Mouse (Mus musculus) forebrain, embryonic 16.5 days (tissue): ENCODE data around the gene Loxl4. TPM values are rescaled to one million over a fixed set of nuclear protein-coding genes. Genes with fewer than 3 reads are reported as not detected.

Source experiments
- ATAC-seq: fragments of 200-750 bp; cut with Nextera tagmentation; 2 replicates; pipeline ENCODE4 v1.8.0; 2017; ENCODE audit warnings: mild to moderate bottlenecking, moderate library complexity
- H3K27ac ChIP-seq: fragments of 300-500 bp; sonication (generic); 2 replicates; pipeline ENCODE4 v1.5.1; 2014; ENCODE audit warnings: low read length, control low read depth
- H3K27me3 ChIP-seq: fragments of 300-500 bp; sonication (generic); replicated peaks from 2 replicates; pipeline ENCODE4 v1.6.1; 2014; ENCODE audit warnings: low read length; ENCODE audit not compliant: control insufficient read depth, insufficient read depth
- H3K36me3 ChIP-seq: fragments of 300-500 bp; sonication (generic); 2 replicates; pipeline ENCODE4 v1.6.1; 2014; ENCODE audit not compliant: control insufficient read depth, insufficient read depth
- H3K4me1 ChIP-seq: fragments of 300-500 bp; sonication (generic); replicated peaks from 2 replicates; pipeline ENCODE4 v1.6.1; 2014; ENCODE audit warnings: low read length; ENCODE audit not compliant: control insufficient read depth, insufficient read depth
- H3K4me2 ChIP-seq: fragments of 300-500 bp; sonication (generic); 2 replicates; pipeline ENCODE4 v1.6.1; 2014; ENCODE audit warnings: mild to moderate bottlenecking, low read length, control low read depth
- H3K4me3 ChIP-seq: fragments of 300-500 bp; sonication (generic); replicated peaks from 2 replicates; pipeline ENCODE4 v1.5.1; 2014; ENCODE audit warnings: mild to moderate bottlenecking, low read length, control low read depth
- H3K9ac ChIP-seq: fragments of 300-500 bp; sonication (generic); replicated peaks from 2 replicates; pipeline ENCODE4 v1.6.1; 2014; ENCODE audit warnings: low read depth, low read length, control low read depth
- H3K9me3 ChIP-seq: fragments of 300-500 bp; sonication (generic); 2 replicates; pipeline ENCODE4 v1.6.1; 2016; ENCODE audit warnings: low read length; ENCODE audit not compliant: control insufficient read depth
- WGBS: fragments of 180-500 bp; shearing (Covaris S2); extraction: QIAGEN DNeasy Blood & Tissue Kit; methylation state at CpG from one replicate; pipeline ENCODE4 v1.1.7; 2014; 5-methylcytosine and 5-hydroxymethylcytosine counted together
- polyA plus RNA-seq: library from polyadenylated mRNA; unstranded; fragments of >200 nt; fragmentation: Nextera tagmentation; extraction: Ambion mirVana; gene quantifications from 2 replicates; pipeline ENCODE4 v1.2.1, GENCODE M21; 2015

Gene Loxl4
- polyA plus RNA-seq, 1 experiment from 2014 or later, result 0.13 TPM

GRCm38 (mm10) chr19:42613647-42614225 lies 1.1 kb upstream of the Loxl4 start:
- no peak for ATAC-seq
- Histone ChIP-seq H3K27me3 (peaks cover 5% of the 10 kb centered on the region; the same call in 1 of the 2 replicates), H3K27ac (no peak overlapping the region), H3K4me1 (peaks cover 7% of the 10 kb centered on the region), H3K4me2 (no peak overlapping the region), H3K9me3 (no peaks in the 10 kb centered on the region), H3K4me3 (no peak overlapping the region), H3K9ac (no peak overlapping the region), H3K36me3 (no peaks in the 10 kb centered on the region)
- 75% methylated on average over 7 of the region's 7 CpGs for WGBS

DNA sequence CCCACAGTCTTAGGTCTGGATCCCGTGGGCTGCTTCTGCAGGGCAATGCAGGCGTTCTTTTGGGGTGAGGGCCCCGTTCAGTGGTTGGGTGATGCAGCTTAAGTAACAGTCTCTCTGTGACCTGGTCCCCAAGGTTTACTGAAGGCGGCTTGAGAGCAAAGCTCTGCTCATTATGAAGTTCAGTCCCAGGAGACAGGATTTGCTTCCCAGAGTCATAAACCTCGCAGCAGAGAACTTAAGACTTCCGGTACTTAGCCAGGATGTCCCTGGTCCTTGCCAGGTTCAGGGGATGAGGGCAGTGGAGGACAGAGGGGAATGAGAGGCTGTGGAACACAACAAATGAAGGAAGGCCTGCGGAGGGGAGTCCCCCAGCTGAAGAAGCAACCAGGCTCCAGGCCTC lies 503 bp upstream of the Loxl4 start:
- ATAC-seq, result no peak
- WGBS, result 35% methylated on average over 7 of the region's 7 CpGs
- H3K9ac ChIP-seq, result no peak overlapping the region
- H3K27ac ChIP-seq, result no peak overlapping the region
- peaks cover 7% of the 10 kb centered on the region for H3K4me1 ChIP-seq
- peak overlapping the region; percentile 34 for H3K4me3 ChIP-seq
- no peaks in the 10 kb centered on the region for H3K9me3 ChIP-seq
- H3K4me2 ChIP-seq, result peak overlapping the region; percentile 59
- H3K36me3 ChIP-seq, result no peaks in the 10 kb centered on the region
- H3K27me3 ChIP-seq, result peaks cover 5% of the 10 kb centered on the region; the same call in 1 of the 2 replicates

GRCm38 (mm10) chr19:42611746-42612145 lies 867 bp downstream of the Loxl4 start:
- H3K9me3 ChIP-seq, result no peaks in the 10 kb centered on the region
- no peak for ATAC-seq
- no peak overlapping the region for H3K9ac ChIP-seq
- H3K27ac ChIP-seq, result no peak overlapping the region
- no peak overlapping the region for H3K4me2 ChIP-seq
- peaks cover 5% of the 10 kb centered on the region; the same call in 1 of the 2 replicates for H3K27me3 ChIP-seq
- H3K4me3 ChIP-seq, result no peak overlapping the region
- H3K36me3 ChIP-seq, result no peaks in the 10 kb centered on the region
- 80% methylated on average over 4 of the region's 4 CpGs for WGBS
- peaks cover 7% of the 10 kb centered on the region for H3K4me1 ChIP-seq

- 88% methylated on average over 3 of the region's 3 CpGs for WGBS
These were observed 2.9 kb downstream of the Loxl4 start for GRCm38 (mm10) chr19:42609716-42610115.

GRCm38 (mm10) chr19:42608082-42608481 lies 4.5 kb downstream of the Loxl4 start:
- Histone ChIP-seq H3K9ac (no peak overlapping the region), H3K4me1 (peaks cover 7% of the 10 kb centered on the region), H3K4me2 (no peak overlapping the region), H3K27me3 (peaks cover 5% of the 10 kb centered on the region; the same call in 1 of the 2 replicates), H3K4me3 (no peak overlapping the region), H3K27ac (no peak overlapping the region), H3K9me3 (no peaks in the 10 kb centered on the region), H3K36me3 (no peaks in the 10 kb centered on the region)
- ATAC-seq, result no peak
- 95% methylated on average over 5 of the region's 5 CpGs for whole genome bisulfite sequencing

More at GRCm38 (mm10) chr19:42609716-42610115, 2.9 kb downstream of the Loxl4 start:
- Histone ChIP-seq H3K9me3 (no peaks in the 10 kb centered on the region), H3K9ac (no peak overlapping the region), H3K27me3 (peaks cover 5% of the 10 kb centered on the region; the same call in 1 of the 2 replicates), H3K4me3 (no peak overlapping the region), H3K36me3 (no peaks in the 10 kb centered on the region), H3K4me1 (peaks cover 7% of the 10 kb centered on the region), H3K4me2 (no peak overlapping the region), H3K27ac (no peak overlapping the region)
- ATAC-seq, result no peak

GRCm38 (mm10) chr19:42602576-42602975 lies 10.0 kb downstream of the Loxl4 start:
- H3K36me3 ChIP-seq, result no peaks in the 10 kb centered on the region
- H3K9ac ChIP-seq, result no peak overlapping the region
- WGBS, result 89% methylated on average over 8 of the region's 8 CpGs
- H3K4me3 ChIP-seq, result no peak overlapping the region
- 0 out of 2 replicates have a peak, but pooled peaks cover 2% of the 10 kb centered on the region for H3K4me1 ChIP-seq
- no peak overlapping the region for H3K27ac ChIP-seq
- no peaks in the 10 kb centered on the region for H3K27me3 ChIP-seq
- no peak for ATAC-seq
- no peak overlapping the region for H3K4me2 ChIP-seq
- no peaks in the 10 kb centered on the region for H3K9me3 ChIP-seq

GRCm38 (mm10) chr19:42602041-42602440 lies 10.6 kb downstream of the Loxl4 start:
- no peak for ATAC-seq
- 81% methylated on average over 8 of the region's 8 CpGs for WGBS

DNA sequence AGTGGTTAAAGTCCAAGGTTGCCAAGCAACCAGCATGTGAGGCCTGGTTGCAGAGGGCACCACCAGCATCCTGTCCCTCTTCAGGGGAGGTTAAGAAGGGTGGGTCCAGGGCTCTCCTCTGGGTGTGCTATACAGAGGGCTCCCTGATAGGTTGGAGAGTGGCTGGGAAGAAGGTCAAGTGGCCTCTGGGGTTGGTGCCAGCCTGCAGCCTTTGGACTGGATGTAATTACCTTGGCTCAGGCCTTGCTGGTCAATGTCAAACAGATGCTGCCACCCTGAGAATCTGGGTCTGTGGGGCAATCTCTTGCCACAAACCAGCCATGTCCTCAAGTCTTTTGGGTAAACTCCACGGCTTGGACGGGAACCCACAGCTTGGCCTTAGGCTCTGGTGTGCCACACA lies 11.2 kb downstream of the Loxl4 start:
- H3K27me3 ChIP-seq, result no peaks in the 10 kb centered on the region
- H3K4me1 ChIP-seq, result 0 out of 2 replicates have a peak, but pooled peaks cover 2% of the 10 kb centered on the region
- H3K27ac ChIP-seq, result no peak overlapping the region
- ATAC-seq, result no peak
- H3K9ac ChIP-seq, result no peak overlapping the region
- no peak overlapping the region for H3K4me2 ChIP-seq
- H3K36me3 ChIP-seq, result no peaks in the 10 kb centered on the region
- 85% methylated on average over 2 of the region's 2 CpGs for WGBS
- H3K9me3 ChIP-seq, result no peaks in the 10 kb centered on the region
- no peak overlapping the region for H3K4me3 ChIP-seq

More at GRCm38 (mm10) chr19:42602041-42602440, 10.6 kb downstream of the Loxl4 start:
- Histone ChIP-seq H3K36me3 (no peaks in the 10 kb centered on the region), H3K4me2 (no peak overlapping the region), H3K9ac (no peak overlapping the region), H3K4me1 (0 out of 2 replicates have a peak, but pooled peaks cover 2% of the 10 kb centered on the region), H3K27ac (no peak overlapping the region), H3K4me3 (no peak overlapping the region), H3K9me3 (no peaks in the 10 kb centered on the region), H3K27me3 (no peaks in the 10 kb centered on the region)

DNA sequence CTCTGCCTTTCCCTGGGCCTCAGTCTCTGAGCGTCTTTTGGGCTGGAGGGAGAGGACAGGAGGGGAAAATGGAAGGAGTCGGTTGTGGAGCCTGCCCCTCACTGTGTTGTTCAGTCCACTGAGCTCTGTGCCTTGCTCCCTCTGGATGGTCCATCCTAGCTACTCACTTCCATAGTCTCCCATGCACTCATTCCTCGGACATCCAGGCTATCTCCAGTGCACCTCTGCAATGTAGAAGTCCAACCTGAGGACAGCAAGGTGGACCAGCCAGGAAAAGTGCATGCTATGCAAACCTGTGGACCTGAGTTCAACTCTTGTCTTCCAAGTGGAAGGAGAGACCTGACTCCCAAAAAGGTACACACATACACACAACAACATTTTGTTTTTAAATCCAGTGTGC lies 12.0 kb downstream of the Loxl4 start:
- H3K9ac ChIP-seq, result no peak overlapping the region
- WGBS, result 54% methylated on average over 3 of the region's 3 CpGs
- ATAC-seq, result no peak

More for the DNA sequence above, 12.0 kb downstream of the Loxl4 start:
- Histone ChIP-seq H3K27ac (no peak overlapping the region), H3K4me2 (no peak overlapping the region), H3K4me3 (no peak overlapping the region), H3K4me1 (0 out of 2 replicates have a peak, but pooled peaks cover 2% of the 10 kb centered on the region), H3K27me3 (no peaks in the 10 kb centered on the region), H3K9me3 (no peaks in the 10 kb centered on the region), H3K36me3 (no peaks in the 10 kb centered on the region)
